Mouse (Mus musculus) urinary bladder, adult 18-20 months (tissue): ENCODE measurements at regions not wholly inside any gene's neighbourhood (a gene's known extent, or its start where the extent isn't known, plus 50 kb on each side); places are given as distances from the start of the nearest gene placed in this dataset.

Source experiments
- DNase-seq, 2 experiments: peaks; one replicate each; pipeline ENCODE4 v3.0.0; 2022; ENCODE audit warnings: low spot score in 2 of 2, mixed read lengths in 2 of 2

DNA sequence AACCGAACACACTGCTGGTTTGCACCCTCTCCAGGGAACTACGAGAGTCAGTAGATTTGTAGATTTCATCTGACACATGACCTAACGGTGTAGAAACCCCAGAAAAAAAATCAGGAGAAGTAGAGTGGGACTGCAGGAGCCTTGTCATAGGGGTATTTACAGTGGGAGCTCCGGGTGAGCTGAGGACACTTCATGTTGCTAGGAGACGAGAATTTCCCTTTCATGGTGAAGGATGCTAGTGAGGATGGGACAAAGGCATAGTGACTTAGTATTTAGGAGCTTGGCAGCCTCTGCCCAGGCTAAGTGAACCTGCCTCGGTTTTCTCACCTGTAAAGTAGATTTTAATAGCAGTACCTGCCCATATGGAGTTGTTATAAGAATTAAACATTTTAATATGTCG lies 52.8 kb upstream of the Epha4 start:
- no peak for DNase-seq
